Mouse (Mus musculus): ENCODE measurements at regions not wholly inside any gene's neighbourhood (a gene's known extent, or its start where the extent isn't known, plus 50 kb on each side); places are given as distances from the start of the nearest gene placed in this dataset.

DNA sequence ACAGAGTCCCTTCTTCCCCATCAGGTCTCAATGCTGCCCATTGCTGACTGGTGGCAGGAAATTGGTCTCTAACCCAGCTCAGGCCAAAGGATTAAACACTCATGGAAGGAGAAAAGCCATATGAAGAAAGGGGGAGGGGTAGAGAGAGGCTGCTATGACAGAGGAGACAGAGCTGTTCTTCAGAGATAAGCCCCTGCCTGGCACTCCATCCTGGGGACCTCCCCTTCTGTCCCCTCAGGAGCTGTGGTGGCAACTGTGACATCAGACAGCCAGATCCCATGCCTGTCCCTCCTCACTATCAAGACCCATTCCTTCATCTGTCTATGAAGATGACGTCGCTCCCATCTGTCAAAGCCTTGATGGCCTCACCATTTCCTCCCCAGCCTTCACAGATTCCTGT lies 126.6 kb upstream of the Csf3r start:
- Histone ChIP-seq H3K4me1 (ENCODE audit: control insufficient read depth, insufficient read depth, low read length) (peaks cover 15% of the 10 kb centered on the region), H3K9ac (replicated peaks; ENCODE audit: low read depth, low read length) (no peak overlapping the region), H3K4me3 (ENCODE audit: low read depth, low read length) (no peak overlapping the region), H3K27ac (ENCODE audit: low read length) (no peak overlapping the region), H3K27me3 (ENCODE audit: control insufficient read depth, insufficient read depth, low read length) (no peaks in the 10 kb centered on the region), H3K4me2 (replicated peaks; ENCODE audit: low read depth, low read length) (no peak overlapping the region), H3K9me3 (ENCODE audit: control insufficient read depth, low read depth, low read length) (no peaks in the 10 kb centered on the region), H3K36me3 (ENCODE audit: control insufficient read depth, insufficient read depth, low read length) (no peaks in the 10 kb centered on the region)
- ATAC-seq (ENCODE audit: insufficient number of reproducible peaks, insufficient read depth, low FRiP score, low read depth) = no peak
- 49% methylated on average over 2 of the region's 2 CpGs for WGBS

DNA sequence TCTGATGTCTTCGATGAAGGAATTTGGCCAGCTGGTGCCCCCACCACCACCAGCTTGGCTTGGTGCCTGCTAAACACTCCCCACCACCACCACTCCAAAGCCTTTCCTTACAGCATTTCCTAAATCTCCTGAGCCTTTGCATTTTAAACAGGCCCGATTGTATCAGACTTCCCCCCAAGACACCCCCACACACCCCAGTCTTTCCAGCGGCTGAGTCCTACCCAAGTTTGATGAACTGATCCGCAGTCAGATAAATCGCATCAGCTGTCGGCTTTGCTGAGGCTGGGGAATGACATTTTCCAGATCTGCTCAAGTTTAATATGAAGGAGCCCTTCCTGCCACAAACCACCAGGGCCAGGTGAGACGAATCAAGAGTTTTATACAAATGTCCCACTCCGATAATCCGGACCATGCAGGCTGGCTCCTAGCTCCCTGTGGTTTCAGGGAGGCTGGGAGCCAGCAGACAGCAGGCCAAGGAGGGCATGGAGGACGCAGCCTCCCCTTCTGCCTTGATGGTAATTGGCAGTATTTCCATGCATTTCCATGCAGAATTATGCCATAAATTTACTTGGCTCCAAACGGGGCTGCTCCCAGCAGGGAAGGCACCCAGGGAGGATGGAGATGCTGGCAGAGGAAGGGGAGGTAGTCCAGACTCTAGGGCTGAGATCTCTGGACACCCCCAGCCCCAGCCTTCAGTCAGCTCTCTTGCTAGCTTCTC lies 125.6 kb upstream of the Csf3r start:
- Histone ChIP-seq H3K9ac (replicated peaks; ENCODE audit: low read depth, low read length) (no peak overlapping the region), H3K4me2 (replicated peaks; ENCODE audit: low read depth, low read length) (0 out of 2 replicates have a peak overlapping the region, but pooled peaks have one; percentile 7), H3K36me3 (ENCODE audit: control insufficient read depth, insufficient read depth, low read length) (no peaks in the 10 kb centered on the region), H3K27me3 (ENCODE audit: control insufficient read depth, insufficient read depth, low read length) (no peaks in the 10 kb centered on the region), H3K27ac (ENCODE audit: low read length) (peak overlapping the region; percentile 33; the same call in 1 of the 2 replicates), H3K4me3 (ENCODE audit: low read depth, low read length) (no peak overlapping the region), H3K4me1 (ENCODE audit: control insufficient read depth, insufficient read depth, low read length) (peaks cover 15% of the 10 kb centered on the region), H3K9me3 (ENCODE audit: control insufficient read depth, low read depth, low read length) (no peaks in the 10 kb centered on the region)
- 22% methylated on average over 11 of the region's 11 CpGs for WGBS
- no peak for ATAC-seq (ENCODE audit: insufficient number of reproducible peaks, insufficient read depth, low FRiP score, low read depth)

DNA sequence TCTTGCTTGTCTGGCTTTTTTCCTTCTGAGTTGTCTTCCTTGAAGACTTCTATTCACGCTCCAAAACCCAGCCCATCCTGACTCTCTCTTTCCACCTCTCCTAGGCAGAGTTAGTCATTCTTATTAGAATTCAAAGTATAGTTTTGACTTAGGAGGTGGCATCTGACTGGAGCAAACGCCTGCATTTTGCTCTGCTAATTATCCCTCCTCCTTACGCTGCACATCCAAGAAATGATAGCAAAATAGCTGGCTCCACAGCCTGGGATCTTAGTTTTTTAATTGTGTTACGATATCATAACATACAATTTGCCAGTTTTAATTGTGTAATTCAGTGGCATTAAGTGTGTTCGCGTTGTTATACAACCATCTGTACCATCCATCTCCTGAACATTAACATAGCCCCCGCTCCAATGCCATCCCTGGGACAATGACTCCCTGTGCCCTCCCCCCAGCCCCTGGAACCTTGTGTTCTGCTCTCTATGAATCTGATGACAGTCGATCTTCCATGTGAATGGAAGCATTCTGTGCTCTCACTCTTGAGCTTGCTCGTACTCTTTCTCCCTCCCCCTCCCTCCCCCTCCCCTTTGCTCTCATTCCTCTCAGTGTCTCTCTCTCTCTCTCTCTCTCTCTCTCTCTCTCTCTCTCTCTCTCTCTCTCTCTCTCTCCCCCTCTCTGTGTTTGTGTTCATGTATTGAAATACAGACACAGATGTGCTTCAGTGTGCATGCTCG lies 122.6 kb upstream of the Csf3r start:
- Histone ChIP-seq H3K9me3 (ENCODE audit: control insufficient read depth, low read depth, low read length) (no peaks in the 10 kb centered on the region), H3K4me2 (replicated peaks; ENCODE audit: low read depth, low read length) (no peak overlapping the region), H3K27me3 (ENCODE audit: control insufficient read depth, insufficient read depth, low read length) (no peaks in the 10 kb centered on the region), H3K36me3 (ENCODE audit: control insufficient read depth, insufficient read depth, low read length) (no peaks in the 10 kb centered on the region), H3K4me1 (ENCODE audit: control insufficient read depth, insufficient read depth, low read length) (peaks cover 15% of the 10 kb centered on the region), H3K4me3 (ENCODE audit: low read depth, low read length) (no peak overlapping the region), H3K9ac (replicated peaks; ENCODE audit: low read depth, low read length) (no peak overlapping the region), H3K27ac (ENCODE audit: low read length) (no peak overlapping the region)
- WGBS = 68% methylated on average over 10 of the region's 10 CpGs
- ATAC-seq (ENCODE audit: insufficient number of reproducible peaks, insufficient read depth, low FRiP score, low read depth) = no peak

DNA sequence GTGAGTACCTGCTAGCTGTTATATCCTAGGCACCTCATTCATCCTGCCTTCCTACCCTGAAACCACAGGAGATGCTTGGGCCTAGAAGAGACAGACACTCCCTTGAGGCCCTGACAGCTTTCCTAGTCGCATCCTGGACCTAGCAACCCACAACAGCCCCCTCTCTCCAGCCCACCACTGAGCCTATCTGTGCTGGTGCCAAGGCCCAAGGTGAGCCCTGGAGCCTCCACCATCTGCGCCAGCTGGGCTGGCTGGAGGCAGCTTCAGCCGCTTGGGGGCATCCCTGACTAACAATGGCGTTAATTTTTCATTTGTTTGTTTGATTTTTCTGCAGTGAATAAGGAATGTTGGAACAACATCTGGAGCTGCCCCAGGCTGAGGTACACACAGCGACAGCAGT lies 118.1 kb upstream of the Csf3r start:
- no peak overlapping the region for H3K9ac ChIP-seq (replicated peaks; ENCODE audit: low read depth, low read length)
- no peak for ATAC-seq (ENCODE audit: insufficient number of reproducible peaks, insufficient read depth, low FRiP score, low read depth)
- H3K9me3 ChIP-seq (ENCODE audit: control insufficient read depth, low read depth, low read length) = no peaks in the 10 kb centered on the region
- no peak overlapping the region for H3K27ac ChIP-seq (ENCODE audit: low read length)
- H3K36me3 ChIP-seq (ENCODE audit: control insufficient read depth, insufficient read depth, low read length) = no peaks in the 10 kb centered on the region
- no peaks in the 10 kb centered on the region for H3K27me3 ChIP-seq (ENCODE audit: control insufficient read depth, insufficient read depth, low read length)
- H3K4me2 ChIP-seq (replicated peaks; ENCODE audit: low read depth, low read length) = no peak overlapping the region
- 72% methylated on average over 5 of the region's 5 CpGs for WGBS
- H3K4me1 ChIP-seq (ENCODE audit: control insufficient read depth, insufficient read depth, low read length) = no peaks in the 10 kb centered on the region
- H3K4me3 ChIP-seq (ENCODE audit: low read depth, low read length) = no peak overlapping the region

DNA sequence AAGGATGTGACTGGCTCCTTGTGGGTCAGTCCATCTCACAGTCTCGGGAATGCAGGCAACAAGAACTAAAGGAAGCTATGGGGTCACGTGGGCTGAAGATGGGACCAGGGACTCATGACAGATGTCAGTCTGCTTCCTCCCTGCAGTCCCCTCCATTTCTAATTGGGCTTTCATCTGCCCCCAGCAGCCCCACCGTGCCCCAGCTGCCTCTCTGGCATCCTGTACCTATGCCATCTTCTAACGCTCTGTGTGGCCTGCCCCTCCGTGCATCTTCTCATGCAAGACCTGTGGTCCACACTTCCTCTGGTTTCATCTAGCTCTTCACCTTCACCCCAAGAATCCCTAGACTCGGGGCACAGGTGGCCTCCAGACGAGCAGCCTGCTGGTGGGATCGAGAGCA lies 115.4 kb upstream of the Csf3r start:
- no peak overlapping the region for H3K27ac ChIP-seq (ENCODE audit: low read length)

DNA sequence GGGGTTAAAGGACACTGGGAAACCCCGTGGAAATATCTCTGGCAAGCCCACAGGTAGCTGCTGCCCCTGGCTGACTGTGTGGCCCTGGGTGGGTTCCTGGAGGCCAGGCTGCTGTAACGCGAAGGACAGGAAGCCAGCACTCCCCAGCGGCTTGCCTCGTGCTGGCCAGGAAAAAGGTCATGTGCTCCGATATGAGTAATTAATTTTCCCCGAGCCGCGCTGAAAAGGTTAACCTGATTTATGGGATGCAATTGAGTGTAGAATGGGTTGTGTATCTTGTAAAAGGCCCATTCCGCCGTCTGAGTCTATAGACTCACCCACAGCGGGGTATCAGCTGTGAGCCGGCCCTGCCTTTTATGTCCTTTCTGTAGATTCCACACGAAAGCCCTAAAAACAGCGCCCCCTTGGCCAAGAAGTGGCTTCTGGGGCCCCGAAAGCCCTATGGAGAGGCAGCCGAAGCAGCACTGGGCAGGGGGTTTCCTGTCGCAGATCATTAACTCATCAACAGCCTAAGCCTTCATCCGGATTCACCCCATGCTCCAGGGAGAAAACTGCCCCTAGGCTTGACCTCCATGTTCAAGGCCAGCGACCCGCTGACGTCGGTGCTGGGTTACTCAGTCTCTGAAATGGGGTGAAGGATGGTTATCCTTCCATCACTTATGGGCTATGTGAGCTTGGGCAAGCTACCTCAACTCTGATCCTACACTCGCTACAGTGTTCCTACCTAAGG lies 112.6 kb upstream of the Csf3r start:
- no peak overlapping the region for H3K4me3 ChIP-seq (ENCODE audit: low read depth, low read length)
- no peaks in the 10 kb centered on the region for H3K36me3 ChIP-seq (ENCODE audit: control insufficient read depth, insufficient read depth, low read length)
- 0 out of 2 replicates have a peak, but pooled peaks cover 7% of the 10 kb centered on the region for H3K27me3 ChIP-seq (ENCODE audit: control insufficient read depth, insufficient read depth, low read length)
- no peak for ATAC-seq (ENCODE audit: insufficient number of reproducible peaks, insufficient read depth, low FRiP score, low read depth)
- no peak overlapping the region for H3K4me2 ChIP-seq (replicated peaks; ENCODE audit: low read depth, low read length)
- 0 out of 2 replicates have a peak, but pooled peaks cover 3% of the 10 kb centered on the region for H3K4me1 ChIP-seq (ENCODE audit: control insufficient read depth, insufficient read depth, low read length)
- no peak overlapping the region for H3K9ac ChIP-seq (replicated peaks; ENCODE audit: low read depth, low read length)
- 13% methylated on average over 24 of the region's 24 CpGs for WGBS
- H3K27ac ChIP-seq (ENCODE audit: low read length) = no peak overlapping the region
- no peaks in the 10 kb centered on the region for H3K9me3 ChIP-seq (ENCODE audit: control insufficient read depth, low read depth, low read length)

More for the DNA sequence above, 115.4 kb upstream of the Csf3r start:
- Histone ChIP-seq H3K4me2 (replicated peaks; ENCODE audit: low read depth, low read length) (no peak overlapping the region), H3K4me1 (ENCODE audit: control insufficient read depth, insufficient read depth, low read length) (0 out of 2 replicates have a peak, but pooled peaks cover 3% of the 10 kb centered on the region), H3K36me3 (ENCODE audit: control insufficient read depth, insufficient read depth, low read length) (no peaks in the 10 kb centered on the region), H3K27me3 (ENCODE audit: control insufficient read depth, insufficient read depth, low read length) (0 out of 2 replicates have a peak, but pooled peaks cover 7% of the 10 kb centered on the region), H3K9me3 (ENCODE audit: control insufficient read depth, low read depth, low read length) (no peaks in the 10 kb centered on the region), H3K4me3 (ENCODE audit: low read depth, low read length) (no peak overlapping the region), H3K9ac (replicated peaks; ENCODE audit: low read depth, low read length) (no peak overlapping the region)
- 85% methylated on average over 8 of the region's 8 CpGs for WGBS
- no peak for ATAC-seq (ENCODE audit: insufficient number of reproducible peaks, insufficient read depth, low FRiP score, low read depth)

DNA sequence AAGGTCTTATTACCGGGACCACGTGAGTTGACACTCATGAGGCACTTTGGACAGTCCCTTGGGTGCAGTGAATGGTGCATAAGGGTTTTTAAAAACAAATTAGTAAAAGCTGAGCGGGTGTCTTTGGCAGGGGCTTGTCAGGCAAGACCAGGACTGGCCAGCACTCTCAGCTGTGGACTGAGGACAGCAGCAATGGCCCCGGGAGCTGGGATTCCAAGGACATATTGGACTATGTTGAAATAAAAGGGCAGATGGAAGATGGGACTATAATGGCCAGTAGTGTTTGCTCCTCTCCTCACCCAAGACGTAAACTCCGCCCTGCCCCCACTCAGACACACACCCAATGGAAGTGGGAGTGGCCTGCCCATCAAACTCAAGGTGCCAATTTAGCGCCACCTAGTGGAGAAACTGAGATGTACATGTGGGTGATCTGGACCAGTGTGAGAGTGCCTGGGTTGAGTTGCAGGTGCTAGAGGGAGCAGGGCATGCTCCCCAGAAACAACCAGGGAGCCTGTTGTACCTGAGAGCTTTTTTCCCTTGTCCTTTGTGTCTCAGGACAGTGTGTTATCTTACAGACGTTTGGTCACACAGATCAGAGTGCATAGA lies 111.8 kb upstream of the Csf3r start:
- 0 out of 2 replicates have a peak, but pooled peaks cover 3% of the 10 kb centered on the region for H3K4me1 ChIP-seq (ENCODE audit: control insufficient read depth, insufficient read depth, low read length)
- no peak; the same call in 1 of the 2 replicates for ATAC-seq (ENCODE audit: insufficient number of reproducible peaks, insufficient read depth, low FRiP score, low read depth)
- H3K9me3 ChIP-seq (ENCODE audit: control insufficient read depth, low read depth, low read length) = no peaks in the 10 kb centered on the region
- H3K36me3 ChIP-seq (ENCODE audit: control insufficient read depth, insufficient read depth, low read length) = no peaks in the 10 kb centered on the region
- H3K4me2 ChIP-seq (replicated peaks; ENCODE audit: low read depth, low read length) = no peak overlapping the region
- no peak overlapping the region for H3K9ac ChIP-seq (replicated peaks; ENCODE audit: low read depth, low read length)
- H3K4me3 ChIP-seq (ENCODE audit: low read depth, low read length) = no peak overlapping the region
- 29% methylated on average over 8 of the region's 8 CpGs for WGBS
- H3K27ac ChIP-seq (ENCODE audit: low read length) = no peak overlapping the region
- H3K27me3 ChIP-seq (ENCODE audit: control insufficient read depth, insufficient read depth, low read length) = 0 out of 2 replicates have a peak, but pooled peaks cover 7% of the 10 kb centered on the region

DNA sequence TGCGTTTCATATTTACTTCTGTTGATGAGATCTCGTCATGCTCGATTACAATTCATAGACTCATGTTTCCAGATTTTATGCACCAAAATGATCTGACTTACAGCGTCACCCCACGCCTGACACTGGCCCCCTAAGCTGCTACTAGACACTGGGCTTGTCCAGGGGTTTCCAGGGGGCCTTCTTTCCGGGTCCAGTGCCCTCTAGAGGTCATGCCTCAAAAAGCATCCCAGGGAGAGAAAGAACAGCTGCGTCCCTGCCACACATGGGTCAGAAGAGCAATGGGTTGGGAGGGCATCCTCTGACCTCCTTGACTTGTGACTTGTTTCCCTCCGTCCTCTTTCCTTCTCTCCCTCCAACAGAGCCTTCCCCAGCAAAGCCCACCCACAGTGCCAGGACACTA lies 109.2 kb upstream of the Csf3r start:
- Histone ChIP-seq H3K27me3 (ENCODE audit: control insufficient read depth, insufficient read depth, low read length) (0 out of 2 replicates have a peak, but pooled peaks cover 7% of the 10 kb centered on the region), H3K27ac (ENCODE audit: low read length) (no peak overlapping the region), H3K36me3 (ENCODE audit: control insufficient read depth, insufficient read depth, low read length) (no peaks in the 10 kb centered on the region), H3K4me1 (ENCODE audit: control insufficient read depth, insufficient read depth, low read length) (0 out of 2 replicates have a peak, but pooled peaks cover 3% of the 10 kb centered on the region), H3K9ac (replicated peaks; ENCODE audit: low read depth, low read length) (no peak overlapping the region), H3K9me3 (ENCODE audit: control insufficient read depth, low read depth, low read length) (no peaks in the 10 kb centered on the region), H3K4me2 (replicated peaks; ENCODE audit: low read depth, low read length) (no peak overlapping the region), H3K4me3 (ENCODE audit: low read depth, low read length) (no peak overlapping the region)
- WGBS = 37% methylated on average over 8 of the region's 8 CpGs
- no peak for ATAC-seq (ENCODE audit: insufficient number of reproducible peaks, insufficient read depth, low FRiP score, low read depth)

All from stomach, embryonic 14.5 days (tissue).